Mouse (Mus musculus): ENCODE data around the gene Fau.
A peak's percentile ranks its signal among the peaks of the same experiment; 100 is the strongest.
"Not testable (repeated sequence)": the region's sequence is repeated elsewhere in the genome, so short reads cannot be mapped to it uniquely, and the experiment has no call there.

Gene Fau

GRCm38 (mm10) chr19:6057313-6058096 is at the start of gene Fau, which contains the start of gene Mrpl49:
Fau (plus strand) TSS chr19:6057844.
Mrpl49 (minus strand) TSS chr19:6057785.
- peak; percentile 100 for DNase-seq

- no peak for DNase-seq
Observed at GRCm38 (mm10) chr19:6009137-6009536, 48.5 kb upstream of the Fau start.

- DNase-seq = no peak
Observed at GRCm38 (mm10) chr19:6013691-6014090, 44.0 kb upstream of the Fau start.

DNA sequence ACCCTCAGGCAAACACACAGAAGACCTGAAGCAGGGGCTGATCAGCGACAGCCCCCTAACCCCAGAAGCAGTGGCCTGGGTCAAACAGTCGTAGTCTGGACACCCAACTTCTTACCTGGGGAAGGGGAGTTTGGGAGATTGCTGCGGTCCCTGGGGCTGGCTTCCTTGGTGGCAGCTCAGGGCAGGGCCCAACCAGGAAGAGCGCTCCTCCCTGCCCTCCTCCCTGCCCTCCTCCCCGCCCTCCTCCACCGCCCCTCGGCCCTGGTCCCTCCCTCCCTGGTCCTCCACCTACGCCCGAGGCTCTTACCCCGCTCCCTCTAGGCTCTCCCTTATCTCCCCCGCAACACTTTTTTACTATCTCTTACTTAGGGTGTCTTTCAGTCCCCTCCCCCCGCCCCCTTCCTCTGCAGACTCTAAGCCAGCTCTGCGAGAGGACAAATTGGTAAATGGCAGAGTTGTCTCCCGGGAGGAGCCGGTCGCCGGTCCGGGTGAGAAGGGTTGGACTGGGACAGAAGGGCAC is 42.6 kb upstream of the Fau start:
- DNase-seq = peak; percentile 72

- DNase-seq = peak; percentile 92
Observed at GRCm38 (mm10) chr19:6015511-6016315, 41.9 kb upstream of the Fau start, which contains the start of gene Capn1. Capn1 (minus strand) TSS chr19:6015897.

DNA sequence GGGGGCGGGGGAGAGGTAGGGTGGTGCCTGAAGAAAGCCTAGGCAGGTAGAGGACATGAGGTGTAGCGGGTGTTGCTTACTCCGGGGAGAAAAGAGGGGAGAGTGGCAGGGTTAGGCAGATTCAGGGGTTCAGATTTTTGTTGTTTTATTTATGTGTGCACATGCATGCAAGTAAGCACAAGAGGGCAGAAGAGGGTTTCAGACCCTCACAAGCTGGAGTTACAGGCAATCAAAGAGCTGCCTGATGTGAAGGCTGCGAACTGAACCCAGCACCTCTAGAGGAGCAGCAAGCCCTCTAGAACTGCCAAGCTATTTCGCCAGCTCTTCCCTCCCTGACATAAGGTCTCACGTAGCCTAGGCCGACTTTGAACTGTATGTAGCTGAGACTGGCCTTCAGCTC is 41.1 kb upstream of the Fau start:
- peak; percentile 21 for DNase-seq

GRCm38 (mm10) chr19:6018142-6019089 is 39.2 kb upstream of the Fau start:
- DNase-seq = peak; percentile 93

GRCm38 (mm10) chr19:6020276-6020675 is 37.4 kb upstream of the Fau start:
- DNase-seq = no peak

DNA sequence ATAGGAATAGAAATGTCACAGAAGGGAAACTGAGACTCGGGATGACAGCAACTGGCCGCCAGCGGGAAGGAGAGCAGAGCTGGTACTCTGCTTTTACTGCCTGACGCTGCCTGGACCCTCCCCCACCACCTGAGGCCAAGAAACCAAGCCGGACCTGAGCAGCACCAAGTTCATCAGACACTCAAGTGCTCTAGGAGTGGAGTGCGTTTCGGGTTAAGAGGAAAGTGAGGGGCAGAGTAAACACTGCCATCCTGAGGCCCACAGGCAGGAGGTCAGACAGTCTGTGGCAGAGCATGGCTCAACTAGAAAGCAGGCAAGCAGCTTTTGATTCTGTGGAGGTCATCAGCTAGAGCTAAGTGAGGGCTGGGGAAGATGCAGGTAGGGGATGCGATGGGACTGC is 34.6 kb upstream of the Fau start:
- DNase-seq = no peak

DNA sequence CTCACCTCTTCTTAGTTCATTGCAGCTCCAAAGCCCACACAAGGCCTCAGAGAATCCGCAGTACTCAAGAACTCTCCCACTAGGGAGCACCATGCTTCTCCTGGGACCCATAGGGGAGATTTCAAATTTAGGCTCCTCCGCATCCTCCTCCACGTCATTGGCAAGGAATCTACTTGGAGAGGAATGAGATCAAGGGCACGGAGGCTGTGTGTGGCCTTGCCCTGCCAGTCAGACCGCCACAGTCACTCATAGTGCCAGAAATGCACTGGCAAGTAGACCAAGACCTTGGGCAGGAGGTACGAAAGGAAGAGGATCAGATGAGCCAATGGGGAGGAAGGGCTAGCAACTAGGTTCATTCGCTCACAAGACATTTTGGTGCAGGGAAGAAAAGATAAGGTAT is 33.7 kb upstream of the Fau start:
- no peak for DNase-seq

DNA sequence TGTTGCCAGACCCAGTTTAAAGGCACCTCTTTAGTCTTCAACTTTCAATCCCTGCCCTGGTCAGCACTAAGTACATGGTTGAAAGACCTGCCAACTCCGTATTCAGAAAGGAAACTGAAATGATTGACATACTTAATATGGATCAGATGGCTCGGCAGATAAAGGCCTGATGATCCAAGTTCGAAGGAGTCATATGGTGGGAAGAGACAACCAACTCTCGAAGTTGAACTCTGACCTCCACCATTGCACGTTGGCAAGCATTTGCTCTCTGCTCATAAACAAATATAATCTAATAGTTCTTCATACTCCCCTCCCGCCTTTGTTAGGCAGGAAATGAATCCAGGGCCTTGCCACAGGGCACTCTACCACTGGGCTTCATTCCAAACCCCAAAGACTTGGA is 28.7 kb upstream of the Fau start:
- no peak for DNase-seq

- DNase-seq = no peak
Observed at GRCm38 (mm10) chr19:6029426-6029825, 28.2 kb upstream of the Fau start.

DNA sequence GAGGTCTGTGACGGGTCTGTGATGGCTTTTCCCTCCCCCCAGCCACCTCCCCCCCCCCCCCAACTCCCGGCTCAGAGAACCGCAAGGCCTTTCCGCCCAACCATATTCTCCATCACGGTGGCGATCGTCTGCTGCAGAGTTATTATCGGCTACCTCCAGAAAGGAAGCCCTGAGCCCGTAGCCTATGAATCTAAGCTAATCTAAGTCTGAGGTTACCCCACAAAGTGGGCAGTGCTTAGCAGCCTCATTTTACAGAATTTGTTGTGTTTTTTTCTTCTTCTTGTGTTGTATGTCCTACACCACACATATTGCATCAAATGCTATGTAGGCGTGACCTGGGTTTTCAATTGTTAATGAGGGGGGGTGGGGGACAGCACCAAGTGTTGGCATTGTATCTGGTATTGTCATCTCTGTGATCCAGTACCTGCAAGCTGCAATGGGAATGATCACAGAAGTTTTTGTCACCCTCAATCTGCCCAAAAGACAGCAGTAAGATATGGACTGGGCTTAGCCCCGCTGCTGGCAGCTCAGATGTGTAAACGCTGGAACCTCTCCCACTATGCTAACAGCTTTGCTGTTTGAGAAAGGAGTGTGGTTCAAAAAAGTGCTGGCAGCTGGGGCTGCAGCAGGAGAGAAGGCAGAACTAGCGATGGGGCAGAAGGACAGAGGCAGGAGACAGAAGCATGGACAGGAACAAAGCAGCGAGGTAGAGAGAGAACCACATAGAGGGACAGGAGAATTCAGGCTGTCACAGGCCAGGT is 26.9 kb upstream of the Fau start:
- no peak for DNase-seq

DNA sequence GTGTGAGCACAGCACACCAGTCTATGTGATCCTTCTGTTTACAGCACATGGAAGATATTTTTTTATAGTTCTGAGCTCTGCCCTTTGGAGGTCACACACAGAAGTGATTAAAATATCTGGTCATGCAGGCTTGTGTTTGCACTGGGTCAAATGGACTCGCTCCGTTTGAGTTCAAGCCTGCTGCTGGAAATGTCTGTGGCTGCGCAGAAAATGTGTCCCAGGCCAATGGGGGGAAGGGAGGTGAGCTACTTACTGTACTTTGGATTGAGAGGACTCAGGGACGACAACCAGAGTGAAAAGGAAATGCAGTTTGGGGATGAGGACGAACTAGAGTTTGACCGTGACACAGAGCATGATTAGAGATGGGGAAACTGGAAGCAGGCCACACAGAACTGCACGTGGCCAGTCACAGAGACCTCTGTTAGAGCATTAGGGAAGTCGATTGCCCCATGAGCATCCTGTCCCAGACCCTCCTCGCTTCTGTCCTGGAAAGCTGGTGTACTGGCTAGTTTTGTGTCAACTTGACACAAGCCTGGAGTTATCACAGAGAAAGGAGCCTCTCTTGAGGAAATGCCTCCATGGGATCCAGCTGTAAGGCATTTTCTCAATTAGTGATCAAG is 21.6 kb upstream of the Fau start:
- no peak for DNase-seq

- no peak for DNase-seq
Observed at GRCm38 (mm10) chr19:6037695-6038094, 19.9 kb upstream of the Fau start.

DNA sequence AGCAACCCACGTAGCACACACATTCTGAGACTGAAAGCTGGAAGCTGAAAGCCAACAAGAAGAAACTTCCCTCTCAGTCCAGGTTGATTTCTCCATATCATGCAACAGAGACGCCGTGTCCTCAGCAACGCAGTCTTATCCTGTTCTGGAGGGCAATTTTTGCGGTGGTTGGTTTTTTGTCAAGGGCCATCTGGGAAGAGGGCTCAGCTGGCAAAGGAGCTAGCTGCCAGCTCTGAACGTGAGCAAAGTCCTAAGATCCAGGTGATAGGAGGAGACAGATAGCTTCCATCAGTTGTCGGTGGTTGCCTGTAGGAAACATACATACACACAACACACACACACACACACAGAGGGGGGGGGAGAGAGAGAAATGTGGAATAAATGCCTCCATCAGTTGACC is 19.3 kb upstream of the Fau start:
- no peak for DNase-seq

DNA sequence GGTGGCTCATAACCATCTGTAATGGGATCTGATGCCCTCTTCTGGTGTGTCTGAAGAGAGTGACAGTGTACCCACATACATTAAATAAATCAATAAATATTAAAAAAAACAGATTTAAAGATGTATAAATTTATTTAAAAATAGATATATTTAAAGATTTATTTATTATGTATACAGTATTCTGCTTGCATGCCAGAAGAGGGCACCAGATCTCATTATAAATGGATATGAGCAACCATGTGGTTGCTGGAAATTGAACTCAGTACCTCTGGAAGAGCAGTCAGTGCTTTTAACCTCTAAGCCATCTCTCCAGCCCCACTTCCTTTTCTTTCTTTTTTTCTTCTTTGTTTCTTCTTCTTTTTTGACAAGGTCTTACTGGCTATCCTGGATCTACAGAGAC is 17.6 kb upstream of the Fau start:
- DNase-seq = no peak

- DNase-seq = no peak
Observed at GRCm38 (mm10) chr19:6042293-6042692, 15.4 kb upstream of the Fau start.

GRCm38 (mm10) chr19:6044102-6044501 is 13.5 kb upstream of the Fau start:
- not testable (repeated sequence) for DNase-seq

DNA sequence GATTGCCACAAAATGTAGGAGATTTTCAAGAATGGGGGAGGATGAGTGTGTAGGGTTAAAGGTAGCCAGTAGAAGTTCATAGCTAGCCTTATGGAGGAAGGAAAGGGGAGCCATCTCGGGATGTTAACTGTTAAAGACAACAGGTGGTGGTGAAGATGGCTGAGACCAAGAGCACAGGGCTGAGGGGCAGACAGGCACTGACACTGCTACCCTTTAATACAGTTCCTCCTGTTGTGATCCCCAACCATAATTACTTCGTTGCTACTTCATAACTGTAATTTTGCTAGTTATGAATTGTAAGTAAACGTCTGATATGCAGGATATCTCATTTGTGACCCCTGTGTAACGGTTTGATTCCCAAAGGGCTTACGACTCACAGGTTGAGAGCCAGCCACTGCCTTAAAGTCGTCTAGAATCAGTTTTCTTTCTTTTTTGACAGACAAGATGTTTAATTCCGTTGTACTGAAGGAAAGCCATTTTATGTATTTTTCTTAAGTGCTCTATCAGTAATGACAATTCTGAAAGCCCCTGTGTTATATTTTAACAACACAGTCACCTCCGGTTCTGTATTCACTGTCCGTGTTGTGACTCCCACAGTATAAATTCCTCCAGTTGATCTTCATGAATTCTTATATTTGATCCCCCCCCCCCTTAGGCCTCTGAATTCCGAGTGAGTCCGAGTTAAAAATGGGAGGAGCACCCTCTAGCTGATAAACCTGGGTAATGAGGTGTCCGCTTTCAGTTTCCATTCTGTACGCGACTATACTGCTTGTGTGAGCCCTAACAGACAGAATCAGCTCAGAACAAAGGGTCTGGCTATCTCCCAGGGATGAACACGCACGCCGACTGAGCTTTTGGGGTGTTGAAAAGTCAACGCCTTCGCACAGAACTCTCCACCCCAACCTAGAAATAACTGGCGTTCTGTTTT is 12.0 kb upstream of the Fau start:
- no peak for DNase-seq
